Mouse (Mus musculus) embryonic facial prominence, embryonic 12.5 days (tissue): ENCODE data around the gene Pbx1. TPM values are rescaled to one million over a fixed set of nuclear protein-coding genes. Genes with fewer than 3 reads are reported as not detected.

Source experiments
- ATAC-seq: fragments of 200-750 bp; cut with Nextera tagmentation; 2 replicates; pipeline ENCODE4 v1.8.0; 2017; ENCODE audit not compliant: insufficient number of reproducible peaks, insufficient read depth, low FRiP score, low TSS enrichment
- H3K27ac ChIP-seq: fragments of 300-500 bp; sonication (generic); 2 replicates; pipeline ENCODE4 v1.5.1; 2016; ENCODE audit warnings: mild to moderate bottlenecking
- H3K27me3 ChIP-seq: fragments of 300-500 bp; sonication (generic); 2 replicates; pipeline ENCODE4 v1.6.1; 2016; ENCODE audit warnings: mild to moderate bottlenecking, moderate library complexity
- H3K36me3 ChIP-seq: fragments of 300-500 bp; sonication (generic); 2 replicates; pipeline ENCODE4 v1.6.1; 2016; ENCODE audit warnings: mild to moderate bottlenecking
- H3K4me1 ChIP-seq: fragments of 300-500 bp; sonication (generic); 2 replicates; pipeline ENCODE4 v1.6.1; 2016
- H3K4me2 ChIP-seq: fragments of 300-500 bp; sonication (generic); replicated peaks from 2 replicates; pipeline ENCODE4 v1.6.1; 2016; ENCODE audit warnings: mild to moderate bottlenecking, moderate library complexity
- H3K4me3 ChIP-seq: fragments of 300-500 bp; sonication (generic); 2 replicates; pipeline ENCODE4 v1.5.1; 2016; ENCODE audit warnings: mild to moderate bottlenecking
- H3K9ac ChIP-seq: fragments of 300-500 bp; sonication (generic); 2 replicates; pipeline ENCODE4 v1.6.1; 2016; ENCODE audit warnings: mild to moderate bottlenecking, moderate library complexity
- H3K9me3 ChIP-seq: fragments of 300-500 bp; sonication (generic); 2 replicates; pipeline ENCODE4 v1.6.1; 2016; ENCODE audit warnings: mild to moderate bottlenecking, moderate library complexity
- WGBS: fragments of 180-500 bp; shearing (Covaris S2); methylation state at CpG from one replicate; pipeline ENCODE4 v1.1.7; 2016; 5-methylcytosine and 5-hydroxymethylcytosine counted together
- polyA plus RNA-seq: library from polyadenylated mRNA; unstranded; fragments of >200 nt; fragmentation: Nextera tagmentation; extraction: Ambion mirVana; gene quantifications from 2 replicates; pipeline ENCODE4 v1.2.1, GENCODE M21; 2016

Gene Pbx1
- polyA plus RNA-seq, 1 experiment from 2014 or later = 66.3 TPM

- no peak for ATAC-seq
- Histone ChIP-seq H3K9me3 (no peaks in the 10 kb centered on the region), H3K9ac (no peak overlapping the region), H3K4me3 (no peak overlapping the region), H3K36me3 (no peaks in the 10 kb centered on the region; the same call in 1 of the 2 replicates), H3K4me1 (peaks cover 11% of the 10 kb centered on the region), H3K27ac (no peak overlapping the region), H3K4me2 (no peak overlapping the region), H3K27me3 (no peaks in the 10 kb centered on the region)
- WGBS = 78% methylated on average over 10 of the region's 10 CpGs
Measured at GRCm38 (mm10) chr1:168169052-168169779, 262.9 kb downstream of the Pbx1 start.

GRCm38 (mm10) chr1:168167781-168168180 is 264.3 kb downstream of the Pbx1 start:
- Histone ChIP-seq H3K9ac (no peak overlapping the region), H3K27me3 (no peaks in the 10 kb centered on the region), H3K4me1 (peaks cover 17% of the 10 kb centered on the region), H3K36me3 (no peaks in the 10 kb centered on the region; the same call in 1 of the 2 replicates), H3K4me3 (no peak overlapping the region), H3K27ac (no peak overlapping the region), H3K4me2 (no peak overlapping the region), H3K9me3 (no peaks in the 10 kb centered on the region)
- no peak for ATAC-seq
- WGBS = 86% methylated on average over 5 of the region's 5 CpGs

- no peak for ATAC-seq
- Histone ChIP-seq H3K4me1 (peaks cover 17% of the 10 kb centered on the region), H3K9ac (no peak overlapping the region), H3K36me3 (no peaks in the 10 kb centered on the region; the same call in none of the 2 replicates), H3K4me2 (no peak overlapping the region), H3K27me3 (no peaks in the 10 kb centered on the region), H3K4me3 (no peak overlapping the region), H3K9me3 (no peaks in the 10 kb centered on the region), H3K27ac (no peak overlapping the region)
- 91% methylated on average over 2 of the region's 2 CpGs for WGBS
Measured at GRCm38 (mm10) chr1:168166841-168167240, 265.2 kb downstream of the Pbx1 start.

GRCm38 (mm10) chr1:168164945-168165344 is 267.1 kb downstream of the Pbx1 start:
- 62% methylated on average over 3 of the region's 3 CpGs for WGBS
- peaks cover 5% of the 10 kb centered on the region for H3K36me3 ChIP-seq

GRCm38 (mm10) chr1:168163521-168164233 is 268.4 kb downstream of the Pbx1 start:
- peaks cover 10% of the 10 kb centered on the region for H3K36me3 ChIP-seq
- ATAC-seq = no peak
- no peak overlapping the region for H3K27ac ChIP-seq
- no peak overlapping the region for H3K4me2 ChIP-seq
- no peak overlapping the region for H3K4me3 ChIP-seq
- 69% methylated on average over 23 of the region's 23 CpGs for WGBS
- no peaks in the 10 kb centered on the region for H3K9me3 ChIP-seq
- H3K4me1 ChIP-seq = peaks cover 17% of the 10 kb centered on the region
- H3K9ac ChIP-seq = no peak overlapping the region
- H3K27me3 ChIP-seq = no peaks in the 10 kb centered on the region

More at GRCm38 (mm10) chr1:168164945-168165344, 267.1 kb downstream of the Pbx1 start:
- Histone ChIP-seq H3K4me1 (peaks cover 17% of the 10 kb centered on the region), H3K27ac (no peak overlapping the region), H3K4me3 (no peak overlapping the region), H3K9me3 (no peaks in the 10 kb centered on the region), H3K27me3 (no peaks in the 10 kb centered on the region), H3K9ac (no peak overlapping the region), H3K4me2 (no peak overlapping the region)
- ATAC-seq = no peak

- no peaks in the 10 kb centered on the region for H3K36me3 ChIP-seq
- no peaks in the 10 kb centered on the region for H3K4me1 ChIP-seq
- no peak overlapping the region for H3K4me3 ChIP-seq
- no peak overlapping the region for H3K4me2 ChIP-seq
- no peak for ATAC-seq
- H3K9ac ChIP-seq = no peak overlapping the region
- 83% methylated on average over 6 of the region's 6 CpGs for WGBS
- H3K9me3 ChIP-seq = no peaks in the 10 kb centered on the region
- H3K27me3 ChIP-seq = no peaks in the 10 kb centered on the region
- H3K27ac ChIP-seq = no peak overlapping the region
Measured at GRCm38 (mm10) chr1:168139138-168139682, 292.9 kb downstream of the Pbx1 start.

- WGBS = 96% methylated on average over 4 of the region's 4 CpGs
- ATAC-seq = no peak
- no peaks in the 10 kb centered on the region for H3K36me3 ChIP-seq
- no peak overlapping the region for H3K4me2 ChIP-seq
- no peak overlapping the region for H3K9ac ChIP-seq
- no peaks in the 10 kb centered on the region for H3K4me1 ChIP-seq
- H3K9me3 ChIP-seq = no peaks in the 10 kb centered on the region
- no peak overlapping the region for H3K4me3 ChIP-seq
- no peak overlapping the region for H3K27ac ChIP-seq
- no peaks in the 10 kb centered on the region for H3K27me3 ChIP-seq
Measured at GRCm38 (mm10) chr1:168138669-168139068, 293.4 kb downstream of the Pbx1 start.

- H3K9me3 ChIP-seq = no peaks in the 10 kb centered on the region
- no peaks in the 10 kb centered on the region for H3K4me1 ChIP-seq
- 90% methylated on average over 5 of the region's 5 CpGs for WGBS
- no peak overlapping the region for H3K9ac ChIP-seq
- no peak for ATAC-seq
- no peak overlapping the region for H3K4me2 ChIP-seq
- no peaks in the 10 kb centered on the region for H3K36me3 ChIP-seq
- no peak overlapping the region for H3K27ac ChIP-seq
- no peaks in the 10 kb centered on the region for H3K27me3 ChIP-seq
- H3K4me3 ChIP-seq = no peak overlapping the region
Measured at GRCm38 (mm10) chr1:168137890-168138289, 294.2 kb downstream of the Pbx1 start.

GRCm38 (mm10) chr1:168135545-168135944 is 296.5 kb downstream of the Pbx1 start:
- Histone ChIP-seq H3K4me2 (no peak overlapping the region), H3K36me3 (no peaks in the 10 kb centered on the region), H3K9me3 (no peaks in the 10 kb centered on the region), H3K27me3 (no peaks in the 10 kb centered on the region), H3K27ac (no peak overlapping the region), H3K4me3 (no peak overlapping the region), H3K9ac (no peak overlapping the region), H3K4me1 (no peaks in the 10 kb centered on the region)
- WGBS = 66% methylated on average over 7 of the region's 7 CpGs
- no peak for ATAC-seq

- Histone ChIP-seq H3K36me3 (no peaks in the 10 kb centered on the region), H3K27ac (no peak overlapping the region), H3K27me3 (no peaks in the 10 kb centered on the region), H3K4me2 (no peak overlapping the region), H3K9ac (no peak overlapping the region), H3K4me3 (no peak overlapping the region), H3K4me1 (no peaks in the 10 kb centered on the region), H3K9me3 (no peaks in the 10 kb centered on the region)
- no peak for ATAC-seq
Measured at GRCm38 (mm10) chr1:168133696-168134095, 298.4 kb downstream of the Pbx1 start.

GRCm38 (mm10) chr1:168128004-168128403 is 304.1 kb downstream of the Pbx1 start:
- Histone ChIP-seq H3K27me3 (no peaks in the 10 kb centered on the region), H3K4me2 (no peak overlapping the region), H3K4me1 (no peaks in the 10 kb centered on the region), H3K27ac (no peak overlapping the region), H3K36me3 (no peaks in the 10 kb centered on the region), H3K4me3 (no peak overlapping the region), H3K9me3 (no peaks in the 10 kb centered on the region), H3K9ac (no peak overlapping the region)
- ATAC-seq = no peak
- 60% methylated on average over 4 of the region's 4 CpGs for WGBS
